Mouse (Mus musculus) CH12.LX (cell line): ENCODE measurements around the gene Gpr176.

Experiments
- CTCF ChIP-seq, 2 experiments: IDR thresholded peaks in 1 of 2; conservative IDR thresholded peaks in 1 of 2; 2 replicates each; pipeline ENCODE4 v1.5.1; 2011 to 2012; ENCODE audit warnings: low read depth in 2 of 2, low read length in 2 of 2, improper control_type of control experiment in 1 of 2, inconsistent platforms in 1 of 2, mild to moderate bottlenecking in 1 of 2, moderate library complexity in 1 of 2
- ELF1 ChIP-seq: IDR thresholded peaks from 2 replicates; pipeline ENCODE4 v1.6.1; 2014; ENCODE audit warnings: low read depth, mild to moderate bottlenecking, inconsistent platforms, low read length, improper control_type of control experiment
- EP300 ChIP-seq: IDR thresholded peaks from 2 replicates; pipeline ENCODE4 v1.6.1; 2011; ENCODE audit warnings: low read length, improper control_type of control experiment
- HCFC1 ChIP-seq: IDR thresholded peaks from 2 replicates; pipeline ENCODE4 v1.6.1; 2012; ENCODE audit warnings: low read depth, mild to moderate bottlenecking, inconsistent platforms, low read length, improper control_type of control experiment
- KAT2A ChIP-seq: IDR thresholded peaks from 2 replicates; pipeline ENCODE4 v1.6.1; 2012; ENCODE audit warnings: low read length, improper control_type of control experiment, inconsistent platforms; ENCODE audit not compliant: insufficient replicate concordance
- MAFK ChIP-seq: IDR thresholded peaks from 2 replicates; pipeline ENCODE4 v1.6.1; 2011; ENCODE audit warnings: low read length, improper control_type of control experiment; ENCODE audit not compliant: insufficient replicate concordance
- MAX ChIP-seq: IDR thresholded peaks from 2 replicates; pipeline ENCODE4 v1.6.1; 2011; ENCODE audit warnings: low read length, improper control_type of control experiment
- POLR2A ChIP-seq: IDR thresholded peaks from 2 replicates; pipeline ENCODE4 v1.6.1; 2011; ENCODE audit warnings: low read depth, mild to moderate bottlenecking, improper control_type of control experiment, low read length
- POLR2AphosphoS2 ChIP-seq: IDR thresholded peaks from 2 replicates; pipeline ENCODE4 v1.6.1; 2011; ENCODE audit warnings: low read depth, low read length, improper control_type of control experiment
- SMC3 ChIP-seq: IDR thresholded peaks from 2 replicates; pipeline ENCODE4 v1.6.1; 2011; ENCODE audit warnings: low read depth, low read length, improper control_type of control experiment
- ZC3H11A ChIP-seq: IDR thresholded peaks from 2 replicates; pipeline ENCODE4 v1.6.1; 2012; ENCODE audit warnings: low read depth, mild to moderate bottlenecking, inconsistent platforms, low read length, improper control_type of control experiment

DNA sequence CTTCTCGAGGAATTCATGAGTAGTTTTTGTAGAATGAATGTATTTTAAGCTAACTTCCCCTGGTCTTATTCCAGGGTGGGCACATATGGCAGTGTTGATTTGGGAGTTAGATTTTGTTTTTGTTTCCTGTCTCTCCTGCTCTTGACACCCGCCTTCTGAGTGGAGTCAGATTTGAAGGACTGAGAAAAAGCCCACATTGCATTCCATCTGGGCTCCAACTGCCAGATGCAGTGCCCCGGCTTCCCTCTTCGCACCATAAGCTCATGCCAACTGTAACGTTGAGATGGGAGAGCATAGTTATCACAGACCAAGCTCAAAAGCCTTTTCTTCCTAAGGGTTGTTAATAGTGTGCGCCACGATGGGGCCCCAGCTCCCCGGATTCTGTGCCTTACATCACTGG, 110.5 kb downstream of the Gpr176 start:
- no peak for TF ChIP-seq POLR2A
- no peak for TF ChIP-seq ZC3H11A
- no peak for TF ChIP-seq ELF1
- TF ChIP-seq MAFK, result no peak
- TF ChIP-seq EP300, result no peak
- TF ChIP-seq SMC3, result no peak
- TF ChIP-seq HCFC1, result no peak
- no peak for TF ChIP-seq CTCF (conservative IDR thresholded peaks at IDR 0.05 in 1 of 2, IDR thresholded peaks at IDR 0.05 in 1 of 2; ENCODE audit: low read depth in 2 of 2, low read length in 2 of 2)
- TF ChIP-seq POLR2AphosphoS2, result no peak
- no peak for TF ChIP-seq KAT2A
- TF ChIP-seq MAX, result no peak
